Comparison of ENCODE assay signal across 27 mouse cellular contexts in genomic region chr1:169574136-169574535, GRCm38 (mm10).
"Had no signal": no experiment of that assay in that cellular context is flagged by ENCODE, and none has a peak within 500 bp of the region (broad histone marks: within the 10 kb centered on the region; RNA-seq: fewer than 3 reads in every experiment).

No protein-coding gene starts in this region.

- H3K9me3 ChIP-seq: embryonic facial prominence, embryonic 10.5 days; embryonic facial prominence, embryonic 12.5 days; embryonic facial prominence, embryonic 13.5 days; embryonic facial prominence, embryonic 15.5 days; forebrain, embryonic 10.5 days; forebrain, embryonic 12.5 days; forebrain, embryonic 13.5 days; forebrain, embryonic 15.5 days; heart, embryonic 10.5 days had no signal

- DNase-seq: cerebellum, adult 2 months; cerebellum, adult 8-10 months; cerebellum, adult 9-10 months; cerebellum, adult 9-11 months; cerebellum, postnatal 10 days; cerebellum, postnatal 14 days; cerebellum, postnatal 25 days; cerebellum, postnatal 36 days; embryo, embryonic 11 days; forebrain, postnatal 0 days; gastrocnemius, postnatal 14 days; gastrocnemius, postnatal 25 days; gastrocnemius, postnatal 36 days; heart, adult 18-20 months had no signal

- H3K36me3 ChIP-seq: embryonic facial prominence, embryonic 10.5 days; embryonic facial prominence, embryonic 12.5 days; embryonic facial prominence, embryonic 13.5 days; embryonic facial prominence, embryonic 15.5 days; forebrain, embryonic 10.5 days; forebrain, embryonic 12.5 days; forebrain, embryonic 15.5 days; heart, embryonic 10.5 days had no signal

- H3K4me1 ChIP-seq: embryonic facial prominence, embryonic 10.5 days; embryonic facial prominence, embryonic 12.5 days; embryonic facial prominence, embryonic 13.5 days; embryonic facial prominence, embryonic 15.5 days; forebrain, embryonic 10.5 days; forebrain, embryonic 12.5 days; forebrain, embryonic 13.5 days; forebrain, embryonic 15.5 days; heart, embryonic 10.5 days had no signal

- H3K4me2 ChIP-seq: embryonic facial prominence, embryonic 12.5 days; embryonic facial prominence, embryonic 13.5 days; embryonic facial prominence, embryonic 15.5 days; forebrain, embryonic 12.5 days; forebrain, embryonic 13.5 days; forebrain, embryonic 15.5 days; heart, embryonic 11.5 days had no signal

- H3K9ac ChIP-seq: embryonic facial prominence, embryonic 12.5 days; embryonic facial prominence, embryonic 13.5 days; embryonic facial prominence, embryonic 15.5 days; forebrain, embryonic 12.5 days; forebrain, embryonic 13.5 days; forebrain, embryonic 15.5 days; forebrain, postnatal 0 days had no signal

- ATAC-seq: forebrain, embryonic 13.5 days; forebrain, embryonic 14.5 days; forebrain, embryonic 15.5 days; forebrain, embryonic 16.5 days; forebrain, postnatal 0 days had no signal

- H3K4me3 ChIP-seq: embryonic facial prominence, embryonic 10.5 days; embryonic facial prominence, embryonic 12.5 days; embryonic facial prominence, embryonic 13.5 days; embryonic facial prominence, embryonic 15.5 days; erythroblast, embryonic 14.5 days; forebrain, embryonic 10.5 days; forebrain, embryonic 12.5 days; forebrain, embryonic 13.5 days; forebrain, embryonic 15.5 days; heart, embryonic 10.5 days had no signal

- H3K27me3 ChIP-seq: embryonic facial prominence, embryonic 12.5 days; embryonic facial prominence, embryonic 13.5 days; embryonic facial prominence, embryonic 15.5 days; forebrain, embryonic 12.5 days; forebrain, embryonic 13.5 days; forebrain, embryonic 15.5 days had no signal

- H3K27ac ChIP-seq: embryonic facial prominence, embryonic 10.5 days; embryonic facial prominence, embryonic 12.5 days; embryonic facial prominence, embryonic 13.5 days; embryonic facial prominence, embryonic 15.5 days; forebrain, embryonic 10.5 days; forebrain, embryonic 12.5 days; forebrain, embryonic 13.5 days; forebrain, embryonic 15.5 days; heart, embryonic 10.5 days had no signal
